Mouse (Mus musculus) bone marrow macrophage, adult 2 months (primary cell): ENCODE measurements around the gene Lpcat2.

Source experiments
- CTCF ChIP-seq: IDR thresholded peaks from 2 replicates; pipeline ENCODE4 v1.5.1; 2012; ENCODE audit warnings: low read depth, mild to moderate bottlenecking, low read length, moderate library complexity
- POLR2A ChIP-seq: IDR thresholded peaks from 2 replicates; pipeline ENCODE4 v1.6.1; 2012; ENCODE audit warnings: mild to moderate bottlenecking, low read depth, low read length, borderline replicate concordance

DNA sequence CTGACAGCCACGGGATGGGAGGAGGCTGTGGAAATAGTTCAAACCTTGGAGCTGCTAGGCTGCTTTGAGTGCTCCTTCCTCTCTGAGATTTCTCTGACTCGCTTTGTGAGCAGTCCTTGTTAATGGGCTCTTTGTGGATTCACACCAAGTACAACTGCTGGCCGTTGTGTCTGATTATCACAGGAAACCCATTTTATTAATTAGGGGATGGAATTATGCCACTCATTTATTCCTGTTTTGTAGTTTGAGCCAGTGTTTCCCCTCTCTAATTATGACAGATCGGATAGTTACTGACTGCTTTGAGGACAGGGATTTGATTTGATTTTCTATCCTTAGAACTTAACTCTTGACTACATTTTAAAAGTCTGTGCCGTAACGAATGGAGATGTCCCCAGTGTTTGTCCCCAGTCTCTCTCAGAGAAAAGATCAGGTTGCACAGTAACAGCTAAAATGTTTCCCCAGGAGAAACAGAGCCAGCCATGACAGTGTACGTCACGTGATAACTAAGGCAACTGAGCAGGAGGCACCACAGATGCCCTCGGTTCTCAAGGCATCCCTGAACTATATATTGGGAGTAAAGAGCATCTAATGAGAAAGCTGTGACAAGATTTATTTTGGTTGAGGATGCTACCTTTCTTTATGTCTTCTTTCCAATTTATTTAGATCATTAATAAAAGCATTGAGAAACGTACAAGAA, 17.1 kb downstream of the Lpcat2 start:
- TF ChIP-seq CTCF (no peak), POLR2A (no peak)
